Mouse (Mus musculus) kidney, adult 2 months (tissue): ENCODE data around the gene Fam131a.

Source experiments
- CTCF ChIP-seq: fragments of 200-500 bp; conservative IDR thresholded peaks from 2 replicates; pipeline ENCODE4 v1.5.1; 2011; ENCODE audit warnings: low read depth, mild to moderate bottlenecking, control low read depth, low read length, moderate library complexity, mixed read lengths; ENCODE audit not compliant: insufficient read depth, insufficient read length
- POLR2A ChIP-seq: fragments of 200-500 bp; IDR thresholded peaks from one replicate; pipeline ENCODE4 v1.6.1; 2011; ENCODE audit warnings: low read depth, low read length, control low read depth

- no peak for TF ChIP-seq CTCF
- no peak for TF ChIP-seq POLR2A
These were observed 7.0 kb downstream of the Fam131a start for GRCm38 (mm10) chr16:20700036-20700435.
